Mouse (Mus musculus): ENCODE results near the gene Rab44. TPM values are rescaled to one million over a fixed set of nuclear protein-coding genes. Genes with fewer than 3 reads are reported as not detected.

Gene Rab44
- total and polyA plus RNA-seq, 3 experiments = 0.23 to 0.70 TPM; not detected in 1

DNA sequence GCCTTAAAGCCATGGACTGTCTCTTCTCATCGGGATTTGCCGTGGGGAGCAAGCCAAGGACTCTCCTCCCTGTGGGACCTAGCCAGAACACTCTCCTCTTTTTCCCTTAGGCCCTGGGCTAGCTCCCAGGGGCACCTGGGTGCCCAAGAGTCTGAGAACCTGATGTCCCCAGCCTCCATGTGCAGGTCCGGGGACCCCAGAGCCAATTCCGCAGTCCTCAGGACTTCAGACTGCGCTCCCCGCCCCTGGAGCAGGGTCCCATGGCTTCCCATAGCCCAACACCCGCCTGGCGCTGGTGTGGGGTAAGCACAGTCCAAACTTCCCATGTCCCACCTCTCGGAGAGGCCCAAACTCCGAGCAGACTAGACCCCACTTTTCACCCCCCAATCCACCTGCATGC, 28.7 kb upstream of the Rab44 start:
- Histone ChIP-seq H3K27ac (no peak overlapping the region), H3K9ac (ENCODE audit: low read depth, low read length) (no peak overlapping the region), H3K27me3 (ENCODE audit: control insufficient read depth, insufficient read depth, low read length) (no peaks in the 10 kb centered on the region), H3K4me3 (no peak overlapping the region), H3K36me3 (ENCODE audit: control insufficient read depth, insufficient read depth, low read length) (no peaks in the 10 kb centered on the region), H3K4me1 (ENCODE audit: control insufficient read depth, insufficient read depth, low read length) (peaks cover 2% of the 10 kb centered on the region), H3K79me2 (replicated peaks; ENCODE audit: control insufficient read depth, insufficient read depth, low read length) (no peaks in the 10 kb centered on the region)
- intact Hi-C loops (cut with DNase I) = no loop called here
- DNase-seq = peak in 1 of 2 experiments; percentile 14
- 81% methylated on average over 10 of the region's 10 CpGs for WGBS
- no peak for TF ChIP-seq CTCF (IDR thresholded peaks at IDR 0.05)

DNA sequence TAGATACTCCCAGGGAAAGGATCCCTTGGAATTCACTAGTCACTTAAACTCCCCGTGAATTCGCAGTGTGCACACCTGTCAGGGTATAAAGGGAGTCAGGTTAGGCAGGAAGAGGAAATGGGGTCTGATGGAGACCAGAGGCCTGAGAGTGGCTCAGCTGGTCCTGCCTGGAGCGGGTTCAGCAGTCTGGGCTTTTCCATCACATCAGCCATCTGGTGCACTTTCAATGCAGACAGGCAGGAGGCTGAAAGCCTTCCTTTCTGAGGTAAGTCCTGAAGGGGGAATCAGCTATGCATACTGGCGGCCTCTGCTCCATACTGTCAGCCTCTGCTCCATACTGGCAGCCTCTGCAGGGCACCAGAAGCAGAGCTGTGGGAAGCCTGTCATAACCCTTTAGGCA, 27.0 kb upstream of the Rab44 start:
- H3K27ac ChIP-seq = no peak overlapping the region
- H3K27me3 ChIP-seq (ENCODE audit: control insufficient read depth, insufficient read depth, low read length) = no peaks in the 10 kb centered on the region
- H3K9ac ChIP-seq (ENCODE audit: low read depth, low read length) = no peak overlapping the region
- no peaks in the 10 kb centered on the region for H3K79me2 ChIP-seq (replicated peaks; ENCODE audit: control insufficient read depth, insufficient read depth, low read length)
- intact Hi-C loops (cut with DNase I) = no loop called here
- peak in 1 of 2 experiments; percentile 8 for DNase-seq
- TF ChIP-seq CTCF (IDR thresholded peaks at IDR 0.05) (no peak), EP300 (IDR thresholded peaks at IDR 0.05; ENCODE audit: insufficient read depth, low read depth, low read length) (no peak), POLR2A (IDR thresholded peaks at IDR 0.05; ENCODE audit: insufficient read depth, low read depth, low read length) (no peak)
- H3K4me1 ChIP-seq (ENCODE audit: control insufficient read depth, insufficient read depth, low read length) = no peaks in the 10 kb centered on the region
- H3K4me3 ChIP-seq = no peak overlapping the region
- H3K36me3 ChIP-seq (ENCODE audit: control insufficient read depth, insufficient read depth, low read length) = no peaks in the 10 kb centered on the region
- 91% methylated on average over 4 of the region's 4 CpGs for WGBS

DNA sequence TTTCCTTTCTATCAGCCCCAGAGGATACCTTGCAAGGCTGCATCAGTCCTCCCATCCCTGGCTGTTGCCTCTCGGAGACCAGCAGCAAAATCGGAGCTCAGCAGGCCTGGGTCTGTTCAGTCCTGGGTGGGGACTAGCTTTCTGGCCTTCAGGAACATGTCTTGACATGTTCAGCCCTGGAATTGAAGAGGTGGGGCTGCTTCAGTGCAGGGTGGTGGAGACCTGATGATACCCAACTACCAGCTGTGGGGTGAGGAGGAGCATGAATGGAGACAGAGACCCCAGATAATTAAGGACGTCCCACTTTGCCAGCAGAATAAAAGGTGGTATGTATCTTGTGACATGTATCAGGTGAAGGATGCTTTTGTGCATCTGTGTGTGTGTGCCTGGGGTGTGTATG, 23.2 kb upstream of the Rab44 start, which contains the start of gene Cdkn1a:
Gene Cdkn1a (plus strand): TSS at position 201 of the 400 bp plus-strand sequence.
- H3K9ac ChIP-seq (ENCODE audit: low read depth, low read length) = no peak within 1 kb of the TSS
- no peak within 1 kb of the TSS for H3K4me3 ChIP-seq
- no peak within 1 kb of the TSS; the same call in 1 of the 2 replicates for H3K27ac ChIP-seq
- no peaks in the 10 kb centered on the region for H3K27me3 ChIP-seq (ENCODE audit: control insufficient read depth, insufficient read depth, low read length)
- 83% methylated on average over 3 of the region's 3 CpGs for WGBS
- DNase-seq = peak in 1 of 2 experiments; percentile 19
- no peaks in the 10 kb centered on the region for H3K4me1 ChIP-seq (ENCODE audit: control insufficient read depth, insufficient read depth, low read length)
- intact Hi-C loops (cut with DNase I) = loop anchor here (1.0 kb wide), 1 partner anchor 10 kb away; no protein-coding TSS in a partner anchor
- TF ChIP-seq CTCF (IDR thresholded peaks at IDR 0.05) (no peak), EP300 (IDR thresholded peaks at IDR 0.05; ENCODE audit: insufficient read depth, low read depth, low read length) (no peak), POLR2A (IDR thresholded peaks at IDR 0.05; ENCODE audit: insufficient read depth, low read depth, low read length) (no peak)
- H3K79me2 ChIP-seq (replicated peaks; ENCODE audit: control insufficient read depth, insufficient read depth, low read length) = no peaks in the 10 kb centered on the region
- no peaks in the 10 kb centered on the region for H3K36me3 ChIP-seq (ENCODE audit: control insufficient read depth, insufficient read depth, low read length)

DNA sequence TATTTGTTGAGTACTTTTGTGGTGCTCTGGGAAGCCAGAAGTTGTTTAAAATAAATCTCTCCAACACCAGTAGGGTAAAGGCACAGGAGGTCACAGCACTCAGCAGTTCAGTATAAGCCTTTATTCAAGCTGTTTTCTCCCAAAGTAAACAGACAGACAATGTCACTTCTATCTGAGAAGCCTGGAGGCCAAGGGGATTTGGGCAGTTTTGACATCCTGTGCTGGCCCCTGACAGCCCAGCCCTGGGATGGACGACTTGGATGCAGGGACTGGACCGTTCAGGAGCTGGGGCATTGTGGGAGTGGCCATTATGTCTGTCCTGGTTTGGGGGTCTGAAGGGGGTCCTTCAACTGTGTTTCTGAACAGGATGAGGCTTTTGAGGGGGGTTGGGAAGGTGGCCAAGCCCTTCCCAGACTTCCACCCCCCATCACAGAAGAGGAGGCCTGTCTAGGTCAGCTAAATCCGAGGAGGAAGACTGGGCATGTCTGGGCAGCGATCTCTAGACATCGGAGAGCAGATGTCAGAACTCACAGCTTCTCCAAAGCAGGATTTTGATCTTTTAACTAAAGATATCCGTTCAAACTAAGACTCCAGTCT, 22.5 kb upstream of the Rab44 start:
- H3K4me1 ChIP-seq (ENCODE audit: control insufficient read depth, insufficient read depth, low read length) = no peaks in the 10 kb centered on the region
- no peak overlapping the region for H3K4me3 ChIP-seq
- no peaks in the 10 kb centered on the region for H3K79me2 ChIP-seq (replicated peaks; ENCODE audit: control insufficient read depth, insufficient read depth, low read length)
- no peak overlapping the region for H3K9ac ChIP-seq (ENCODE audit: low read depth, low read length)
- no peak overlapping the region; the same call in 1 of the 2 replicates for H3K27ac ChIP-seq
- DNase-seq = peak in 1 of 2 experiments; percentile 18
- no peaks in the 10 kb centered on the region for H3K36me3 ChIP-seq (ENCODE audit: control insufficient read depth, insufficient read depth, low read length)
- intact Hi-C loops (cut with DNase I) = loop anchor here (1.0 kb wide), 1 partner anchor 11 kb away; no protein-coding TSS in a partner anchor
- no peak for TF ChIP-seq POLR2A (IDR thresholded peaks at IDR 0.05; ENCODE audit: insufficient read depth, low read depth, low read length)
- no peak for TF ChIP-seq EP300 (IDR thresholded peaks at IDR 0.05; ENCODE audit: insufficient read depth, low read depth, low read length)
- no peak for TF ChIP-seq CTCF (IDR thresholded peaks at IDR 0.05)
- H3K27me3 ChIP-seq (ENCODE audit: control insufficient read depth, insufficient read depth, low read length) = no peaks in the 10 kb centered on the region
- 54% methylated on average over 6 of the region's 6 CpGs for WGBS

DNA sequence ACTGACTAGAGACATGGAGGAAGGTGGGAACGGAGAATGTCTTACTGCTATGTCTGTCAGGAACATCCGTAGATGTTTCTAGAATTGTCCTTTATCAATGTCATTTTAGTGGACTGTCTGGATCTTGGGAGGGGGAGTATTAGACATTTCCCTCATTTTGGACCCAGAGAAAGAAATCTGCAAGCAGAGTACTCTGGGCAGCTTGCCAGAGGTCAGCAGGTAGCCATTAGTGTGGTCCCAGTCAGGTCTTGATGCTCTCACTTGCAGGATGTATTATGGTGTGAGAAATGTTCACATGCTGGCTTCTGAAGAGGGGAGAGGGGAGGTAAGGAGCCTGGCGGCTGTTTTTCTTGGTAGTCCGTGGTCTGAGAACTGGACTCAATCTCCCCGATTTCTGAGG, 21.4 kb upstream of the Rab44 start:
- Histone ChIP-seq H3K4me1 (ENCODE audit: control insufficient read depth, insufficient read depth, low read length) (no peaks in the 10 kb centered on the region), H3K36me3 (ENCODE audit: control insufficient read depth, insufficient read depth, low read length) (no peaks in the 10 kb centered on the region), H3K27me3 (ENCODE audit: control insufficient read depth, insufficient read depth, low read length) (no peaks in the 10 kb centered on the region), H3K79me2 (replicated peaks; ENCODE audit: control insufficient read depth, insufficient read depth, low read length) (no peaks in the 10 kb centered on the region), H3K27ac (no peak overlapping the region), H3K9ac (ENCODE audit: low read depth, low read length) (no peak overlapping the region), H3K4me3 (no peak overlapping the region)
- TF ChIP-seq EP300 (IDR thresholded peaks at IDR 0.05; ENCODE audit: insufficient read depth, low read depth, low read length) (no peak), CTCF (IDR thresholded peaks at IDR 0.05) (no peak), POLR2A (IDR thresholded peaks at IDR 0.05; ENCODE audit: insufficient read depth, low read depth, low read length) (no peak)
- peak in 1 of 2 experiments; percentile 12 for DNase-seq
- intact Hi-C loops (cut with DNase I) = no loop called here
- WGBS = 66% methylated on average over 5 of the region's 5 CpGs

DNA sequence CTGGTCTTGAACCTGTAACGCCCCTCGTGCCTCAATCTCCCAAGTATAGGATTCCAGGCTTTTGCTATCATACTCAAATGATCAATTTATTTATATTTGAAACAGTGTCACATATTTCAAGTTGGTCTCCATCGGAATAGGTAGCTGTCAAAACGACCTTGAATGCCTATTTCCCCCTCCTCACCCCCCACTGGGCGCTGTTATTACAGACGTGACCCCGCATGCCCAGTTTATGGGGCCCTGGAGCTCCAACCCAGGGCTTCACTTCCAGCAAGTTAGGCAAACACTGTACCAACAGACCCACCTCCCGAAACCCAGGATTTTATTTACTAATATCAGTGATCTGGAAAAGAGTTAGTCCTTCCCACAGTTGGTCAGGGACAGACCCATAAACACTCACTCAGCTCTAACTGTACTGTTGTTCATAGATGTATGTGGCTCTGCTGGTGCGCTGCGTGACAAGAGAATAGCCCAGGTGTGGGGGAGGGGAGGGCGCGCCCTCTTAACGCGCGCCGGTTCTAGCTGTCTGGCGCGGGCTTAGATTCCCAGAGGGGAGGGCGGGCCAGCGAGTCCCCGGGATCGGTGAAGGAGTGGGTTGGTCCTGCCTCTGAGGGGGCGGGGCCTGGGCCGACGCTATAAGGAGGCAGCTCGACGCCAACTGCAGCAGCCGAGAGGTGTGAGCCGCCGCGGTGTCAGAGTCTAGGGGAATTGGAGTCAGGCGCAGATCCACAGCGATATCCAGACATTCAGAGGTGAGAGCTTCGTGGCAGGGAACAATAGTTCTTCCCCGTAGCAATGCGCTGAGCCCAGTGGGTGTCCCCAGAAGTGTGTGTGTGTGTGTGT, 20.6 kb upstream of the Rab44 start:
- Histone ChIP-seq H3K9ac (ENCODE audit: low read depth, low read length) (peak overlapping the region; percentile 77), H3K4me1 (ENCODE audit: control insufficient read depth, insufficient read depth, low read length) (no peaks in the 10 kb centered on the region), H3K4me3 (peak overlapping the region; percentile 95), H3K36me3 (ENCODE audit: control insufficient read depth, insufficient read depth, low read length) (no peaks in the 10 kb centered on the region), H3K79me2 (replicated peaks; ENCODE audit: control insufficient read depth, insufficient read depth, low read length) (no peaks in the 10 kb centered on the region), H3K27ac (peak overlapping the region; percentile 97), H3K27me3 (ENCODE audit: control insufficient read depth, insufficient read depth, low read length) (no peaks in the 10 kb centered on the region)
- intact Hi-C loops (cut with DNase I) = no loop called here
- 11% methylated on average over 36 of the region's 36 CpGs for WGBS
- peak; percentile 95 to 96 for DNase-seq
- TF ChIP-seq POLR2A (IDR thresholded peaks at IDR 0.05; ENCODE audit: insufficient read depth, low read depth, low read length) = peak; percentile 99
- no peak; the same call in 1 of the 2 replicates for TF ChIP-seq EP300 (IDR thresholded peaks at IDR 0.05; ENCODE audit: insufficient read depth, low read depth, low read length)
- no peak for TF ChIP-seq CTCF (IDR thresholded peaks at IDR 0.05)
